Mouse (Mus musculus): Measurements from ENCODE around the gene Galnt16. TPM values are rescaled to one million over a fixed set of nuclear protein-coding genes. Genes with fewer than 3 reads are reported as not detected.

Galnt16 gene
- polyA plus RNA-seq, 1 experiment from 2014 or later, result 4.8 TPM

DNA sequence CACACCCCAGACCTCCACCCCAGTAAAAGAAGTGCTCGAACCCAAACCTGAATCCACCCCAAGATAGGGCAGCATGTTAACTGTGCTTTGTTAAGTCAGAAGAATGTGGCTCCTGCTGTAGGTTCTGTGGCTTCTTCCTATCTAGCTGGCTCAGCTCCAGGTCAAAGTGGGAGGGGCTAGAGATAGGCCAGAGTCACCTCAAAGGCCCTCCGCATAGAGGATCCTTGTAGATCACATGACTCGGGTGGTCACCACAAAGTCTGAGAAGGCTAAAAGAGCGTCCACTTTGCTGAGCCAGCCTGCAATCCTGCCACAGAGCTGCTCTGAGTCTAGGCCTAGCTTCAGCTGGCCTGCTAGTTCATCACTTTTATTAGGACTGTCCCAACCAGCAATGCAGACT is 76.1 kb downstream of the Galnt16 start:
- ATAC-seq (ENCODE audit: insufficient read depth) (no peak), DNase-seq (peak; percentile 22)
- Histone ChIP-seq H3K27ac (ENCODE audit: low read depth) (no peak overlapping the region), H3K27me3 (ENCODE audit: insufficient read depth, low read length) (no peaks in the 10 kb centered on the region), H3K36me3 (ENCODE audit: insufficient read depth) (no peaks in the 10 kb centered on the region), H3K9me3 (ENCODE audit: low read depth, low read length) (no peaks in the 10 kb centered on the region), H3K4me2 (no peak overlapping the region), H3K9ac (no peak overlapping the region), H3K4me3 (ENCODE audit: low read depth, low read length) (no peak overlapping the region), H3K4me1 (ENCODE audit: insufficient read depth) (no peaks in the 10 kb centered on the region; the same call in 1 of the 2 replicates)
- 75% methylated on average over 4 of the region's 4 CpGs for WGBS
- TF ChIP-seq CTCF (IDR thresholded peaks at IDR 0.05; ENCODE audit: low read depth), result no peak

GRCm38 (mm10) chr12:80594781-80595180 is 76.7 kb downstream of the Galnt16 start:
- Histone ChIP-seq H3K36me3 (ENCODE audit: insufficient read depth) (no peaks in the 10 kb centered on the region), H3K4me2 (no peak overlapping the region), H3K4me1 (ENCODE audit: insufficient read depth) (no peaks in the 10 kb centered on the region; the same call in 1 of the 2 replicates), H3K9ac (no peak overlapping the region), H3K27me3 (ENCODE audit: insufficient read depth, low read length) (no peaks in the 10 kb centered on the region), H3K27ac (ENCODE audit: low read depth) (no peak overlapping the region), H3K9me3 (ENCODE audit: low read depth, low read length) (no peaks in the 10 kb centered on the region), H3K4me3 (ENCODE audit: low read depth, low read length) (no peak overlapping the region)
- DNase-seq, result no peak
- no peak for ATAC-seq (ENCODE audit: insufficient read depth)
- WGBS, result 91% methylated on average over 4 of the region's 4 CpGs
- TF ChIP-seq CTCF (IDR thresholded peaks at IDR 0.05; ENCODE audit: low read depth), result no peak

- DNase-seq, result no peak
- H3K4me1 ChIP-seq (ENCODE audit: insufficient read depth), result no peaks in the 10 kb centered on the region; the same call in 1 of the 2 replicates
- no peak for ATAC-seq (ENCODE audit: insufficient read depth)
- H3K36me3 ChIP-seq (ENCODE audit: insufficient read depth), result no peaks in the 10 kb centered on the region
- no peak overlapping the region for H3K4me2 ChIP-seq
- no peak overlapping the region for H3K27ac ChIP-seq (ENCODE audit: low read depth)
- H3K9ac ChIP-seq, result no peak overlapping the region
- no peaks in the 10 kb centered on the region for H3K27me3 ChIP-seq (ENCODE audit: insufficient read depth, low read length)
- TF ChIP-seq CTCF (IDR thresholded peaks at IDR 0.05; ENCODE audit: low read depth), result no peak
- H3K9me3 ChIP-seq (ENCODE audit: low read depth, low read length), result no peaks in the 10 kb centered on the region
- no peak overlapping the region for H3K4me3 ChIP-seq (ENCODE audit: low read depth, low read length)
- whole genome bisulfite sequencing, result 92% methylated on average over 4 of the region's 4 CpGs
These were observed 77.5 kb downstream of the Galnt16 start for GRCm38 (mm10) chr12:80595566-80595965.

DNA sequence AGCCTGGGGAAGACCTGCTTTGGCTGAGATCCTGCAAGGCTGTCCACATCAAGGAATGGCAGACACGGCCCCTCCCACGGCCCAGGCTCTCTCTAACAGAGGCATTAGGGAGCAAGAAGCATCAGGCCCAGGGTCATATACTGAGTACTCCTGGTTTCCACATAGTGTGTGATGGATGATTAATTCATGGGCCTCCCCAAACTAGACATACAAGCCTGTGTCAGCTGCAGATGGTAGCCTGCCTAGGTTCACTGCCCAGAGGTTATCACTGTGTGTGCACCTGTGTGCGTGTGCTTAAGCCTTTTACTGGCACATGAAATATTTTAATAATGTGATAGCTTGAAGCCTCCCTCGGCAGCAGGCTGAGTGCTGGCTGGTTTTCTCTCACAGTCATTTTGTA is 77.9 kb downstream of the Galnt16 start:
- Histone ChIP-seq H3K9ac (no peak overlapping the region), H3K4me2 (no peak overlapping the region), H3K4me3 (ENCODE audit: low read depth, low read length) (no peak overlapping the region), H3K9me3 (ENCODE audit: low read depth, low read length) (no peaks in the 10 kb centered on the region), H3K4me1 (ENCODE audit: insufficient read depth) (no peaks in the 10 kb centered on the region; the same call in 1 of the 2 replicates), H3K27me3 (ENCODE audit: insufficient read depth, low read length) (no peaks in the 10 kb centered on the region), H3K36me3 (ENCODE audit: insufficient read depth) (no peaks in the 10 kb centered on the region), H3K27ac (ENCODE audit: low read depth) (no peak overlapping the region)
- DNase-seq (no peak), ATAC-seq (ENCODE audit: insufficient read depth) (no peak)
- WGBS, result 58% methylated on average over 4 of the region's 4 CpGs
- TF ChIP-seq CTCF (IDR thresholded peaks at IDR 0.05; ENCODE audit: low read depth), result no peak

GRCm38 (mm10) chr12:80598236-80598635 is 80.2 kb downstream of the Galnt16 start:
- Histone ChIP-seq H3K36me3 (ENCODE audit: insufficient read depth) (no peaks in the 10 kb centered on the region), H3K9me3 (ENCODE audit: low read depth, low read length) (no peaks in the 10 kb centered on the region), H3K9ac (no peak overlapping the region), H3K4me1 (ENCODE audit: insufficient read depth) (peaks cover 2% of the 10 kb centered on the region; the same call in 1 of the 2 replicates), H3K27ac (ENCODE audit: low read depth) (no peak overlapping the region), H3K4me2 (no peak overlapping the region), H3K27me3 (ENCODE audit: insufficient read depth, low read length) (no peaks in the 10 kb centered on the region), H3K4me3 (ENCODE audit: low read depth, low read length) (no peak overlapping the region)
- WGBS, result 24% methylated on average over 7 of the region's 7 CpGs
- peak; percentile 20 for DNase-seq
- no peak for TF ChIP-seq CTCF (IDR thresholded peaks at IDR 0.05; ENCODE audit: low read depth)
- no peak for ATAC-seq (ENCODE audit: insufficient read depth)

- DNase-seq, result peak; percentile 63
- Histone ChIP-seq H3K9ac (no peak overlapping the region), H3K4me3 (ENCODE audit: low read depth, low read length) (no peak overlapping the region), H3K4me2 (no peak overlapping the region), H3K9me3 (ENCODE audit: low read depth, low read length) (no peaks in the 10 kb centered on the region), H3K36me3 (ENCODE audit: insufficient read depth) (no peaks in the 10 kb centered on the region), H3K27me3 (ENCODE audit: insufficient read depth, low read length) (no peaks in the 10 kb centered on the region), H3K4me1 (ENCODE audit: insufficient read depth) (peaks cover 8% of the 10 kb centered on the region), H3K27ac (ENCODE audit: low read depth) (0 out of 2 replicates have a peak overlapping the region, but pooled peaks have one; percentile 6)
- TF ChIP-seq CTCF (IDR thresholded peaks at IDR 0.05; ENCODE audit: low read depth), result peak; percentile 25; the same call in 1 of the 2 replicates
- peak; percentile 57; the same call in 1 of the 2 replicates for ATAC-seq (ENCODE audit: insufficient read depth)
- 49% methylated on average over 6 of the region's 6 CpGs for WGBS
These were observed 80.7 kb downstream of the Galnt16 start for GRCm38 (mm10) chr12:80598756-80599155.

GRCm38 (mm10) chr12:80601597-80602269 is 83.7 kb downstream of the Galnt16 start:
- 78% methylated on average over 9 of the region's 9 CpGs for WGBS
- H3K4me3 ChIP-seq (ENCODE audit: low read depth, low read length), result no peak overlapping the region
- no peaks in the 10 kb centered on the region for H3K27me3 ChIP-seq (ENCODE audit: insufficient read depth, low read length)
- ATAC-seq (ENCODE audit: insufficient read depth), result no peak
- H3K4me2 ChIP-seq, result no peak overlapping the region
- no peaks in the 10 kb centered on the region for H3K9me3 ChIP-seq (ENCODE audit: low read depth, low read length)
- H3K4me1 ChIP-seq (ENCODE audit: insufficient read depth), result peaks cover 18% of the 10 kb centered on the region
- no peak overlapping the region for H3K9ac ChIP-seq
- H3K36me3 ChIP-seq (ENCODE audit: insufficient read depth), result no peaks in the 10 kb centered on the region
- no peak for DNase-seq
- no peak overlapping the region for H3K27ac ChIP-seq (ENCODE audit: low read depth)
- TF ChIP-seq CTCF (IDR thresholded peaks at IDR 0.05; ENCODE audit: low read depth), result no peak
